Mouse (Mus musculus) cortical plate, adult 2 months (tissue): ENCODE results near the gene Gm11492. TPM values are rescaled to one million over a fixed set of nuclear protein-coding genes. Genes with fewer than 3 reads are reported as not detected.
A peak's percentile ranks its signal among the peaks of the same experiment; 100 is the strongest.

Source experiments
- H3K27ac ChIP-seq: fragments of 200-500 bp; 2 replicates; pipeline ENCODE4 v1.5.1; 2012; ENCODE audit warnings: low read length, control low read depth, inconsistent platforms; ENCODE audit not compliant: insufficient read depth
- H3K4me1 ChIP-seq: fragments of 200-500 bp; 2 replicates; pipeline ENCODE4 v1.6.1; 2011; ENCODE audit warnings: low read length; ENCODE audit not compliant: control insufficient read depth, insufficient read depth
- H3K4me3 ChIP-seq: fragments of 200-500 bp; 2 replicates; pipeline ENCODE4 v1.5.1; 2011; ENCODE audit warnings: mild to moderate bottlenecking, low read length, control low read depth; ENCODE audit not compliant: insufficient read depth
- CTCF ChIP-seq: fragments of 200-500 bp; IDR thresholded peaks from 2 replicates; pipeline ENCODE4 v1.5.1; 2011; ENCODE audit warnings: mild to moderate bottlenecking, control low read depth, low read length; ENCODE audit not compliant: insufficient read depth; ENCODE audit errors: extremely low read depth
- POLR2A ChIP-seq: fragments of 200-500 bp; IDR thresholded peaks from 2 replicates; pipeline ENCODE4 v1.6.1; 2011; ENCODE audit warnings: mild to moderate bottlenecking, low read length, control low read depth; ENCODE audit not compliant: insufficient read depth; ENCODE audit errors: extremely low read depth
- polyA plus RNA-seq: library from polyadenylated mRNA; depleted of rRNA; stranded (reverse); fragments of >200 nt; gene quantifications from 2 replicates; pipeline ENCODE4 v1.2.3, GENCODE M21; 2012

The Gm11492 gene
- polyA plus RNA-seq, 1 experiment, result 0.06 TPM

DNA sequence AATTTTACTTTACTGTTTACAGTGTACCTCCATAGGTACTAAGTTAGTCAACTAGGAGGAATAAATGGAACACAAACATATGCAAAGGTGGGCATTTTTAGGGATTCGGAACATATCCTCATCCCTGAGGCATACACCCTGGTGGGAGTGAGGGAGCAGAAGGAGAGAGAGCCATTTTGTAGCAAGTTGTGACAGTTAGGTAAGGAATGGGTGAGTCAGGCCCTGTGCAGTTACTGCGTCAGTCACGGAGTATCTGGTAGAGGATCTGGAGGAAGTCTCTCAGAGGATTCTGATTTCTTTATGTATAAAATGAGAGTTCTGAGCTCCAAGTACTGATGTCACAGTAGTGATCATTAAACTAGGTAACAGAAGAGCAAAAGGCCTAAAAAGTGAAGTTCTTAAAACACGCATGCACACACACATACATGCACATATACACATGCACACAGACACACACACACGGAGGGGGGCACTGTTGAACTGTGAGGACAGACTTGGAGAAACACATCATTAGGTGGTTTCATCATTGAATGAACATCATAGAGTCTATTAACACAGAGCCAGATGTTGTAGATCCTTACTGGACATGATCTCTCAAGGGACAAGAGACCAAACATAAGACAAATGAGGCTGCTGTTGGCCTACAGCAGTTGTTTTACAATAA lies 20.9 kb downstream of the Gm11492 start:
- no peak for TF ChIP-seq POLR2A
- TF ChIP-seq CTCF, result no peak
- peaks cover 1% of the 10 kb centered on the region for H3K4me1 ChIP-seq
- H3K27ac ChIP-seq, result no peak overlapping the region
- H3K4me3 ChIP-seq, result no peak overlapping the region

DNA sequence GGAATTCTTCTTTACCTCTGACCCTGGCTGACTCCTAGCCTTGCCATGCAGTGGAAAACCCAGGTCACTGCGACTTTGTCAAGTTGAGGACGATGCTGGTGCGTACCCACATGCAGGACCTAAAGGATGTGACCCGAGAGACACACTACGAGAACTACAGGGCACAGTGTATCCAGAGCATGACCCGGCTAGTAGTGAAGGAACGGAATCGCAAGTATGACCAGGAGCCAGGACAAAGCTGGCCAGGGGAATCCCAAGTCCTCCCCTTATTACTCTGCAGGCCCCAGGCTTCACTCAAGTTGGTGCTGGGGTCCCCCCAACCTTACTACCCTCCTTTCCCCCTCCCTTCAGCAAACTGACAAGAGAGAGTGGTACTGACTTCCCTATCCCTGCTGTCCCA lies 23.2 kb downstream of the Gm11492 start:
- Histone ChIP-seq H3K27ac (no peak overlapping the region), H3K4me1 (peaks cover 7% of the 10 kb centered on the region), H3K4me3 (no peak overlapping the region)
- TF ChIP-seq CTCF, result no peak
- no peak for TF ChIP-seq POLR2A

DNA sequence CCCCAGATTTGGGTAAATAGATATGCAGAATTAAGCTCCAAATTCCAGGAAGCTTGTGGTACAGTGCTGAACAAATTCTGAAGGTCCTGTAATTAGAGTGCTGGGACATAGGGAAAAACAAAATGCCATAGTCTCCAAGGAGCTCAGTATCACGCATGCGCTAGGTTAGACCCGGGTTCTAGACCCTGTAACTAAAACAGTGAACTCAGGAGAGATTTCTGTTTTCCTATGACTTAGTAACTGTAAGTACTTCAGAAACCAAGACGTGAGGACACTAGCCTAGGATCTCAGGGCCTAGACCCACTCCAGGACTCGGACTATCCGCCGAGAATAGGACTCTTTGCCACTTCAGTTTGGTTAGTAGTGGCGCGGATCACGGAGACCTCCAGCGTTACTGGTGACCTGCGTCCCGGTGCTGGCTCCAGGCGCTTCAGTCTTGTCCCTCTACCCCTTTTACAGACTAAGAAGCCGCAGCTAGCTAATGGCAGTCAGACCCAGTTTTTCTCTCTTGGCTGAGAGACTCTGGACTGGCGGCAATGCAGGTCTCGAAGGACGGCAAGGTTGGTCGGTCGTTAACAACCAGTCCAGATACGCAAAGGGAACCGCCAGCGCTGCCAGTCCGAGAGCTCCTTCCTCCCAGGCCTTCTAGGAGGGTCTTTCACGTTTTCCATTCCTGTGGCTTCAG lies 24.5 kb downstream of the Gm11492 start:
- Histone ChIP-seq H3K4me3 (peak overlapping the region; percentile 55), H3K4me1 (peaks cover 7% of the 10 kb centered on the region)
- TF ChIP-seq POLR2A (no peak), CTCF (no peak)

DNA sequence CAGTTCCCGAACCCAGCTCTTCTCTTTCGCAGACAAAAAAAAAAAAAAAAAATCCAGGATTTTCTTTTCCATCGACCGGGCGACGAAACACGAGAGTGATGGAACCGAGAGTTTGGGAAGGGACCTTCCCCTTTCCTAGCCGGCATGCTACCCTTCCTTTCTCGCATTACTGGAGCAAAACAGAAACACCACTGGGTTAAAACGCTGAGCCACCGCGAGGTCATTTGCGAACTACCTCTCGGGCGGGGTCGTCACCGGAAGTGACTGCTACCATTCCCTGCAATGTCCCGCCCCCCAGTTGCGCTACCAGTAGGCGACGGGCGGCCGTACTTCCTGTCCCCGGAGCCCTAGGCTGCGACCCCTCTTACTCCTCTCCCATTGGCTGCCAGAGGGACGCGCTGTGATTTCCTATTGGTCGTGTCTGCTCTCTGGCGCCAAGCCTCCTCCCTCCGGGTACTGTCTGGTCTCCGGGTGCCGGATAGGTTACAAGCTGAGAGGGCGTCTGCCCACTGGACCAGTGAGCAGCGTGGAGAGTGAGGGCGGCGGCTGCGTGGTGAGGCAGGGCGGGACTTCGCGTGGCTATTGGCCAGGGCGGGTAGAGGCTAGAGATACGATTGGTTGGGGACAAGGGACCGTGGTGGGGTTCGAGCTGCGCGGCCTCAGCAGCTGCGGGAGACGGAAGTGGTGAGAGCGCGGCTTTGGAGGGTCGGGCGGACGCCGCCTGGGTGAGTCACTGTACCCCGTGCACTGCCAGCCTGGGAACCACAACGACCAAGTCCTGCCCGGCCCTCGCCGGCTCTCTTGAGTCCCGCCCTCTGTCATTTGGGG lies 25.3 kb downstream of the Gm11492 start, which contains the start of gene Mtmr4:
TSS of gene Mtmr4 (plus strand) at position 637 of the 828 bp plus-strand sequence.
- H3K4me1 ChIP-seq, result peaks cover 7% of the 10 kb centered on the region
- TF ChIP-seq CTCF, result no peak
- TF ChIP-seq POLR2A, result peak; percentile 97
- H3K4me3 ChIP-seq, result peak within 1 kb of the TSS; percentile 55
- H3K27ac ChIP-seq, result peak within 1 kb of the TSS; percentile 60

More for the DNA sequence above, 24.5 kb downstream of the Gm11492 start:
- peak overlapping the region; percentile 60 for H3K27ac ChIP-seq

DNA sequence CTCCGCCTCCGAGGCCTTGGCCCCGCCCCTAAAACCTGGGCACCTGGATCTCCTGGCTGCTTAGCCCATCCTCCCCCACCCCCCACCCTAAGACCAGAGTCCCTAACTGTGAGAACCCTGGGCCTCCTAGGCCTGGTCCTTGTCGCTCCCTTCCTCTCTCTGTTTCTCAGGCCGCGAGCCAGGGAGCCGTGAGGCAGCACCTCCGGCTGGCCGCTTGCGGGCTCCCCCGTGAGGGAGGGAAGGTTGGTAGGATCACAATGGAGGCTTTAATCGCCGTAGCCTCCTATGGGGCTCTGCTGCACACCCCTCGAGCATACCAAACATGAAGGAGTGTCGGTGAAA lies 25.9 kb downstream of the Gm11492 start:
- peak overlapping the region; percentile 55 for H3K4me3 ChIP-seq
- TF ChIP-seq CTCF, result no peak
- TF ChIP-seq POLR2A, result no peak
- H3K4me1 ChIP-seq, result peaks cover 8% of the 10 kb centered on the region
- peak overlapping the region; percentile 24 for H3K27ac ChIP-seq

DNA sequence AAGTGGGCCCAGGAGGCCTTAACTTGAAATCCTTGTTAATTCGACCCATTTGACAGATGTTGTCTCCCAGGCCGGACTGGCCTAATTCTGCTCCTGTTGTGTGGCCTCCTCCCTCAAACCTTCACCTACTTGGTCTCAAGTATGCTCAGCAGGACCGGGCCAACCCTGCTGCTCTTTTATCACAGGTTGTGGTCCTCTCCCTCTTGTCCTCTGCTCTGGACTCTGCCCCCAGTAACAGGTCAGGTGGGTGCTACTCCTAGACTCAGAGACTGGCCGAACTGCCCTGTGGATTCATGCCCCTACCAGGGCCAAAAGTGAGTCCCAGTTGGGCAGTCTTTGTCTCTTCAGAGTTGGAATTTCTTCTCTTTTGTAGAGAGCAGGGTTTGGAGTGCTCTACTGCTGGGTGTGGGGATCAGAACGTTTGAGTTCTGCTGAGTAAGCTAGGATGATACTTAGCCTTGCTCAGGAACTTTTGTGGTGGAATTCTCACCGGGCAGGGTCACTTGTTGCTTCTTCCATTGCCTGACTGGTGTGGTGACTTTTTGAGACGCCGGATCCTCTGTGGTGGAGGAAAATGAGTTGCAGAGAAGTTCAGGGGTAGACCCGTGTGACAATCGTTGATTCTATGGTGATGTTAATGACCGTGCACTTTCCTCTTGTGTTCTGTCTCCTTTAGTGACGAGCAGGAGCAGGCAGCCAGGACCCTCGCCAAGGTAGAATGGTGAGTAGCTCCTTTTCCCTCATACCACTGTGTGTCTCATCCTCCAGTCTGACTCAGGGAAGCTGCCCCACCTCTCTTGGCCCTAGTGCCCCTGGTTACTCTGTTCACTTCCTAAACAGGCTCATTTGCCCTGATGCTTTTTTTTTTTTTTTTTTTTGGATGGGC lies 26.5 kb downstream of the Gm11492 start:
- Histone ChIP-seq H3K27ac (peak overlapping the region; percentile 24), H3K4me1 (peaks cover 8% of the 10 kb centered on the region), H3K4me3 (peak overlapping the region; percentile 55)
- TF ChIP-seq POLR2A (no peak), CTCF (no peak)

DNA sequence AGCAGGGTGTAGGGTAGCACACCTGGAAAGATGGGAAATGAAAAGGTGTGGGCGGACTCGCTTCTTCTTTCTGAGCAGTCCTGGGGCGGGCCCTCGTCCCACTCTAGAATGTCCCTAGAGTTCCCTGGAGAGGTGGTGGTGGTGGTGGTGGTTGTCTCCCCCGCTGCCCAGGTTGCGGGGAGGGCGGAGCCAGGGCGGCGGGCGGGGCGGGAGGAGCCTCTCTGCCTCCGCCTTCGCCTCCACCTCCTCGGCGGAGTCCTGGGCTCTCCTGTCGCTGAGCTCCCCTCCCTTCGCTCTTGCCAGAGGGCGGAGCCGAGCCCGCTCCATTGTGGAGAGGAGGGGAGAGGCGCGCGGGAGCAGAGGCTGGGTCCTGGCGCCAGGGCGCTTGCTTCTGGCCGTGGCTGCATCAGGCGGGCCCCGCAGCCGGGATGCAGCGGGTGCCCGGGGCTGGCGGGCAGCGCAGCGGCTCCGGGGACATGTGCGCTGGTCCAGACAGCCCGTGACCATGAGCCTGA lies 28.9 kb downstream of the Gm11492 start:
- Histone ChIP-seq H3K4me3 (peak overlapping the region; percentile 76), H3K4me1 (peaks cover 7% of the 10 kb centered on the region; the same call in 1 of the 2 replicates), H3K27ac (peak overlapping the region; percentile 63)
- peak; percentile 64; the same call in 1 of the 2 replicates for TF ChIP-seq POLR2A
- no peak for TF ChIP-seq CTCF

DNA sequence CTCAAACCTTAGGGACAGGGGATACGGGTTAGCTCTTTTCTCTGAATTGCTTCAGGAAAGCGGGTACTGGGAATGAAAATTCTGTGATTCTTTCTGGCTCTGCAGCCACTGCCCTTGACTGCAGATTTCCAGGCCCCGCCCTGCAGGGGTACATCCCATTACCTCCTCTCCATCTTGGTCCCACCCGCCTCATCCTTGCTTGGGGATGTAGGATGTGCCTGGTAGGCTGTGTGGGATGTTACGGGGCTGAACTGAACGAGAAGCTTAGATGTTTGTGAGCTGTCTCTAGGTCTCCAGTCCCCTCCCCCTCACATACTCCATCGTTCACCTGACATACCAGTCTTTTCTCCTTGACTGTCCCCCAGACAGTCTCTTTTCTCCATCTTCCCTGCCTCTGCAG lies 29.5 kb downstream of the Gm11492 start:
- Histone ChIP-seq H3K4me3 (peak overlapping the region; percentile 76), H3K4me1 (peaks cover 7% of the 10 kb centered on the region; the same call in 1 of the 2 replicates), H3K27ac (peak overlapping the region; percentile 63)
- no peak for TF ChIP-seq POLR2A
- TF ChIP-seq CTCF, result no peak
